Mouse (Mus musculus) adrenal gland, postnatal 0 days (tissue): ENCODE results near the gene Jhy. TPM values are rescaled to one million over a fixed set of nuclear protein-coding genes. Genes with fewer than 3 reads are reported as not detected.

Experiments used
- polyA plus RNA-seq: library from polyadenylated mRNA; unstranded; fragments of >200 nt; fragmentation: Nextera tagmentation; extraction: Ambion mirVana; gene quantifications from 2 replicates; pipeline ENCODE4 v1.2.1, GENCODE M21; 2015

Gene Jhy
- polyA plus RNA-seq = 0.18 and 0.49 TPM in 2 replicates

DNA sequence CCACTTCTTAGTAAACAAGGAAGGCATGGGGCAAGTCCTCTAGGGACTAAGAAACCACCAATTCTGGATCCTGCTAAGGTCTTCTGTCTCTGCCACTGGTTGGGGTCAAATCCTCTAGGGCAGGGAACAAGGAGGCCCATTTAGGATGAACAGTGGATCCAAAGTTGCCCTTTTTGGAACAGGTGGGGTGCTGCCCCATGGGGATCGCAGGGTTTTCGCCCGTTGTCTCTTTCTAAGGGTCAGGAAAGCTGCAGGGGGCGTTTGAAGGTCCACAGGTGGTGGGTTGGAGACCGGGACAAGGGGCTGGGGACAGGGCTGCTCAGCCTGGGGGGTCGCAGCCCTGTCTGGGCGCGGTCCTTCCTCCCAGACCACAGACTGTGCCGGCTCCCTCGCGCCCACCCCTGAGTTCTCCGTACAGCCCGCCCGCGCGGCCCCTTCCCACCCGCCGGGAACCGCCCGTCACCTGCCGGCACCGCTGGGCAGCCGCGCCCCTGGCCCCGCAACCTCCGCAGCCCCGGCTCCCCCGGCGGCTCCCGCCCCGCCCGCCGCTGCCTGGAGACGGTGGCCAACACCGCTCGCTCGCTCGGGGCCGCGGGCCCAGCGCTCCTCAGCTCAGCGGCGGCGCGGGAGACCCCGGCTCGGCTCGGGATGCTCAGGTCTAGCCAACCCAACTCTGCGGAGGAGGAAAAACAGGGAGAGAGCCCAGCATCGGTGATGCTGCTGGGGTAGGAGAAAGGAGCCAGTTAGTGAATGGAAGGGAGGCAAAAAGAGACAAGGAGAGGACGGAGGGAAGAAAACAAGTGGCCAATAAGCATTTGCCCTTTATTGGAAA, at the start of gene Jhy:
Jhy (minus strand) TSS at position 533 of the 832 bp plus-strand sequence.

DNA sequence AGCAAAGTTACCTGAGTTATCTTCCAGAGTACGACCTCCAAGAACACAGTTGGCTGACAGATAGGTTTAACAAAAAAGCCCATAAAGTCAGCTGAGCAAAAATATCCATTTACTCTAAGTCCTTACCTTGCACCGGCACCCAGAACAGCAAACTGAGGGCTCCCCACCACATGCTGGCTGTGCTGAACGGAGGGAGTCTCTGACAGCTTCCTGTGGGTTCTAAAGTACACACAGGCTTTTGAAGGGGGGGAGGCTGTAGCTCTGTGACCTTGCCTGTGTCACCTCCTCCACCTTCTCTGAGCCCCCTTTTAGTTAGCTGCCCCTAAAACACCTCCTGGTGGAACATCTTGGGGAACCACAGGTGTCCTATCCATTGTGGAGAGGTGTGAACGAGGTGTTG, 40.5 kb upstream of the Jhy start, which contains the start of gene Crtam:
Crtam (minus strand) TSS at position 214 of the 400 bp plus-strand sequence.

DNA sequence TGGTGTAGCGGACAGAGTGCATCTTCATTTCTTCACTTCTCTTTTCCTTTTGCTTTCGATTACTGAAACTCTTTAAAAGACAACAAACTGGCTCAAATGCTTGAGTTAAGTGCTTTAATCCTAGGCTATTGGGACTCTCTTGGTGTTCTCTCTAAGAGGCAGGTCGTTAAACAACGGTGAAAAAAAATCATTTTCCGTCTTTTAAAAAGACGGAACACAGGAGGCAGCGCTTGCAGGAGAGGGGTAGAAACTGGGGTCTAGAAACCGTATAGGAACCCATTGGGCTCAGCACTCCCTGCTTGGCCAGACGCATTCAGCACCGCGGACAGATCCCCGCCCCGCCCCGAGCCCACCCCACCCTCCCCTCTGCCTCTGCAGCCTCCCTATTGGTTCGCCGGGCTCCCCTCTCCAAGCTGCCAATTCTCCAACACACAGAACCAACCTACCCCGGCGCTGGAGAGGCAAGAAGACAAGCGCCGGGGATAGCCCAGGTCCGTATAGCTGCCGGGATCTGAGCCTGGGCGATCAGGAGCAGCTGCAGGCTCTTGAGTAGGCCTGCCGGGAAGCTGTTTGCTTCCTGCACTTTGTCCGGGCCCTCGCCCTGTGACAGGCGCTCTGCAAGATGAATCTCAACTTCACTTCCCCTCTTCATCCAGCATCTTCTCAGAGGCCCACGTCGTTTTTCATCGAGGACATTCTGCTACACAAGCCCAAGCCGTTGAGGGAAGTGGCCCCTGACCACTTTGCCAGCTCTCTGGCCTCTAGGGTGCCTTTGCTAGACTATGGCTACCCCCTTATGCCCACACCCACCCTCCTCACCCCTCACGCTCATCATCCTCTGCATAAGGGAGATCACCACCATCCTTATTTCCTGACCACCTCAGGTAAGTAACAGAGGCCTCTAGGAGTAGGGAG, 90.1 kb downstream of the Jhy start, which contains the start of gene Bsx:
Bsx (plus strand) TSS at position 572 of the 915 bp plus-strand sequence.

Other genes starting within 250 kb of the Jhy start
- 1,356 and 1,764 TPM in 2 replicates for gene Hspa8, start 163.1 kb downstream of the Jhy start, polyA plus RNA-seq
- 0.10 and 0.39 TPM in 2 replicates for gene Bsx, start 90.0 kb downstream of the Jhy start, polyA plus RNA-seq
- gene Crtam, start 40.5 kb upstream of the Jhy start, polyA plus RNA-seq = not detected in 2 replicates
- gene Ubash3b, start 197.6 kb upstream of the Jhy start, polyA plus RNA-seq = 3.9 and 5.9 TPM in 2 replicates